Mouse (Mus musculus): ENCODE data around the gene Tjp3.

GRCm38 (mm10) chr10:81325781-81326180 is 34.4 kb upstream of the Tjp3 start:
- TF ChIP-seq POLR2A (IDR thresholded peaks at IDR 0.05; ENCODE audit: low read depth, low read length), result no peak
- no peak for TF ChIP-seq CTCF (conservative IDR thresholded peaks at IDR 0.05; ENCODE audit: insufficient read depth, insufficient read length, low read depth, low read length)

Data from kidney, adult 2 months (tissue).